Mouse (Mus musculus) spleen, postnatal 4 days (tissue): ENCODE data around the gene Nudcd2.
"Not testable (repeated sequence)": the region's sequence is repeated elsewhere in the genome, so short reads cannot be mapped to it uniquely, and the experiment has no call there.

Source experiments
- DNase-seq, 2 experiments: peaks; one replicate each; pipeline ENCODE4 v3.0.0; 2022; ENCODE audit warnings: low spot score in 2 of 2

Nudcd2 gene

DNA sequence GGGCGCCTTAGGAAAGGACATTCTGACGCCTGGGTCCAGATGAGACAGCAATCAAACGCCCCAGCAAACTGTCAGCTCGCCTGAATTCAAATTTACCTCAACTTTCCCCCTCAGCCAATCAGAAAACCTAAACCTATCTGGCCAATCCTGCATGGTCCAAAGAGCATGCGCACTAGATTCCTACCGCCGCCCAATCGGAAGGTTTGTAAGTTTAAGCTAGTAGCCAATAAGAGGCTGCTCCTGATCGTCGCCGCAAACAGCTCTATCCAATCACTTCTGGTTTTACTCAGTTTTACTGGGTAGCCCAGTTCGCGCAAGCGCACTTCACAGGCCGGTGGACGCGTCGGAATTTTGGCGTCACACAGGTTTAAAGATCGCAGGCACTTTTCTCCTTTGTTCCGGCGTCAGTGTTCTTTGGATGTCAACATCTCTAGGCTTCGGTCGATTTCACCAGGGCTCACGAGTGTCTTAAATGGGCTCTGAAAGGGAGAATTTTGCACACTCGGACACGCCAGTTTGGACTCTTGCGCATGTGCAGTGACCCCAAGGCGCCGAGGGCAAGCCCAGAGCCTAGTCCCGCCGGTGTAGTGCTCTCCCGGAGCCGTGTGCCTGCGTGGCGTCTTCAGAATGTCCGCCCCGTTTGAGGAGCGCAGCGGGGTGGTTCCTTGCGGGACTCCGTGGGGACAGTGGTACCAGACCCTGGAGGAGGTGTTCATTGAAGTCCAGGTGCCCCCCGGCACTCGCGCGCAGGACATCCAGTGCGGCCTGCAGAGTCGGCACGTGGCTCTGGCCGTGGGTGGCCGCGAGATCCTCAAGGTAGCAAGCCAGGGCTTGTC, at the start of gene Nudcd2, which contains the start of gene Hmmr:
Nudcd2 (plus strand) TSS at position 329 of the 836 bp plus-strand sequence.
Hmmr (minus strand) TSS at position 84 of the 836 bp plus-strand sequence.
- peak; percentile 92 to 94 for DNase-seq

DNA sequence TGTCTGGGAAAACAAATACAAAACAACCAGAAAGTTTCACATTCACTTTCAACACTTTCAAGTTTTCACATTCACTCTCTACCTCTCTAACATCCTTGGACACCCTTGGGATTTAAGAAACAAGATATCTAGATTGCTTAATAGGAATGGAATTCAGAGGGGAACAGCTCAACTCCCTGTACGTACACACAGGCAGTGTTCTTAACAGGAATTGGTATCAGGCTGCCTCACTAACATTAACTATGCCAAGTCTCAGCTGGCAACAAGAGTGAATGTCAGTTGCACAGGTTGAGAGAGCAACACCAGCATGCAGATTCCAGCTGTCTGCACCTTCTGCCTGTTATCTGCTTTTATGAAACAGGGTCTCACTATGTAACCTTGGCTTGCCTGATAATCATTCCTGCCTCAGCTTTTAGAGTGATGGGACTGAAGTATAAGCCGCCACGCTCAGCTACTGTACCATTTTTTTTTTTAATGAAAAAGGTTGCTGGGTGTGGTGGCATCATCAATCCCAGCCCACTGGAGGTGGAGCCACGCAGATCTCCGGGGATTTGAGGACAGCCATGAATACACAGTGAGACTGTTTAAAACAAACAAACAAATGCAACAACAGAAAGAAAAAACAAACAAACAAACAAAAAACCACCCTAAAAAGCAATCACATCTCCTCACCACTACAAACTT, 42.9 kb upstream of the Nudcd2 start:
- no peak for DNase-seq

DNA sequence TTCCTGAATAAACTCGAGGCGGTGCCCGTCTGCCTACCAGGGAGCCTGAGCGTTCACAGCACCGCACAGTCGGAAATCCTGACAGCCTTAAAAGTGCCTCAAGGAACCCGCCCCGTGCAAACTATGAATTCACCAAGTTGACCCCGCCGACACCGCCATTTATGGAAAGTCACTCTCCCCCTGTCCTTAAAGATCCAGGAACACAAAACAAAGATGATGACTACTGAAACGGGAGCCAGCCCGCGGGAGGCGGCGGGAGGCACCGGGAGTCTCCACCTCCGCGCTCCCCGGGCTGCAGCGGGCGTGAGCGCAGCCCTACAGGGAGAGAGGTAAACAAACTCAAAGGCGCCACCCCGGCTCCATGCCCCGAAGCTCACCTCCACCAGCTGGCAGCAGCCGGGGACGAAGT, 41.4 kb upstream of the Nudcd2 start:
- DNase-seq, result no peak

DNA sequence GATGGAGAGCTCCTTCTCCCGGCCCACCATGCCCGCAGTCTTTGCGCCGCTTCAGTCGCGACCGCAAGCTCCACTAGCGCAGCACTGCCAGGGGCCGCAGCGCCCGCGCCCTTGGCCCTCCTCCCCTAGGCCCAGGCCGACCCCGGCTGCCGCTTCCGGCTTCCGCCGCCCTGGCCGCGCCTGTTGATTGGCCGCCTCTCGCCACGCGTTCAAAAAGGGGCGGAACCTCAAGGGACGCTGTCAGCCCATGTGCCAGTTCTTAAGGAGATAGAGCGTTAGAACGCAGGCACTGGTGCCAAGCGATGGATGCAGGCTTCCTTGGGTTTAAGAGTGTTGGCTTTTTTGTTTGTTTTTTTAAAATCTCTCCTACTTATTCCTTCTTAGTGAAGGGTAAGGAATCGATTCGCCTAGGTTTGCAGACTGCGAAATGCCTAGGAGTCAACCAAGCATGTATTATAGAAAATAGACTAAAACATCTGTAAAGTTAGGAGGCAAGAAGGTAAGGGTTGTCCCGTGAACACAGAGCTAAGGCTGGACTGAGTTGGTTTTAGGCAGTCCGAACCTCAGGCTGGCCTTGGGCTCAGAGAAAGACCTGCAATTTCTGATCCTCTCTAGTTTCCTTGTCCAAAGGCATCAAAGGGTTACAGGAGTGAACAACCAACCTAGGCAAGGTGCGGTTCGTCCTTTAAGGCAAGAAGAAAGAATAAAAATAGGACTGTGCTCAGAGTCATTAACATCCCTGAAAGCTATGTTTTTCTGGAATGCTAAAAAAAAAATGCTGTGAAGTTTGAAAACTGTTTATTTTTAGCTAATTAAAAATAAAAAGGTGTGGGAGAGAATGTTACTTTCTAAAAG, 40.7 kb upstream of the Nudcd2 start:
- DNase-seq, result peak; percentile 92 to 96

DNA sequence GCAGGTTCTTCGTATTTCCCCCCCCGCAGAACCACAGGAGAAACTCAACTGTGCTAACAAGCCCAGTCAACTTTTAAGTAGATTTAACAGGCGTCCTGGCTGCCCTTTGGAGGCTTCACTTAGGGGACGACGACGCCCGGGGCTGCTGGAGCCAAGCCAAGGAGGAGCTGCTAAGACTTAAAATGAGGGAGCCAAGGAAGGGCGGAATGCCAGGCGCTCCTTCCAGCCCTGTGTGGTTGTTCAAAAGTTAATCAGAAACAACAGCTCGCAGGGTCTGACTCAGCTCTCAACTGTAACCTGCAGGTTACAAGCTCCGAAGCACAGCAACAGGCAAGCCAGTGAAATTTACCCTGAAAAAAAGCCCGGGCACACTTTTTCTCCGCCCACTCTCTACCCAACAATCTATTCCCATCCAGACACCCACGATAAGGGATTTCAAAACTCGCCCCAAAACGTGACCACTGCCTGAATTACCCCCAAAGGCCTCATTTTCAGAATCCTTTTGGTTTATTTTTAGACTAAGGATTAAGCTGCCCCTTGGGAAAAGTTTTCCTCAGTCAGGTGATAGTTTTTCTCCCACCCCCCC, 40.0 kb upstream of the Nudcd2 start:
- peak; percentile 74 to 84 for DNase-seq

DNA sequence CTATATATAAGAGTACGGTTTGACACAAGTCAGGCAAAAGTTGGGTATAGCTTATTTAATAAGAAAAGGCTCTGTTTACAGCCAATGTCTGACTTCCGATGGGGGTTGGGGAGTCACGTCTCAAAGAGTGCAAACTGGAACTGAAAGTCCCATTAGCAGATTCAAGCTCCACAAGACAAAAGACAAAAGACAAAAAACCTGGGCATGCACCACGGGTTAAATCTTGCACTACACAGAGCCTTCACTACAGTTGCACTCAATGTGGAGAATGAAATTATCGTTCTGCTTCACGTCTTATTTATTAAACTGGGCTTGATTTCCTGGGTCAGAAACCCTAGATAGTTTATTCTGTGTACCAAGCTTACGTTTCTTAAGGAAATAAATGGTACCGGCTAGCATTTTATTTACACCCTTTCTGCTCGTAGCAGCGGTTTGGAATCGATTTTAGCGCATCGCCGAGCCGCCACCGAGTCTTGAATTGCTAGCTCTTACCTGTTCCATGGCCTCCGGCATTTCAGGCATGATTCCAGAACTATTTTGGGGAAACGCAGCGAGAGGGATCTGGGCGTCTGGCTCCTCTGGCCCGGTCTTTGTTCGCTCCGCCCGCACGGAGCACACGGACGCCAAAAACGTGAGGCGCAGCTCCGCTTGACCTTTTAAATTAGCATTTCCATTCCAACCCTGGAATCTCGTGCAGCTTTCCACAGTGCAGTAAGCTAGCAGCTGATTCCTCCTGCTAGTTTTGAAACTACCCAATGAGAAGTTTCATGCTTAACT, 39.0 kb upstream of the Nudcd2 start:
- peak; percentile 62 to 72 for DNase-seq

DNA sequence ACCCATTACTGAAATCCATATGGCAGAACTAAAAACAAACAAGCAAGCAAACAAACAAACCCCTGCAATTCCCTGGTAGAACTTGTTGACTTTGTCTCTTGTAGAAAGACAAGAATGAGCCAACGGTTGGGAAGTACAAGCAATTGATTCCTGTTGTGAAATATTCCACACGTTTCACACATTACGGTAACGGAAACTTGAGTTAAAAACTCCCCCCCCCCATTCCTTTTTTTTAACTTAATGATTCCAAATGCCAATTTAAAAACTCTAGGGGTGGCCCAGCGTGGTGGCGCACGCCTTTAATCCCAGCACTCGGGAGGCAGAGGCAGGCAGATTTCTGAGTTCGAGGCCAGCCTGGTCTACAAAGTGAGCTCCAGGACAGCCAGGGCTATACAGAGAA, 38.4 kb upstream of the Nudcd2 start, which contains the start of gene Mat2b:
Mat2b (minus strand) TSS at position 101 of the 400 bp plus-strand sequence.
- no peak for DNase-seq

DNA sequence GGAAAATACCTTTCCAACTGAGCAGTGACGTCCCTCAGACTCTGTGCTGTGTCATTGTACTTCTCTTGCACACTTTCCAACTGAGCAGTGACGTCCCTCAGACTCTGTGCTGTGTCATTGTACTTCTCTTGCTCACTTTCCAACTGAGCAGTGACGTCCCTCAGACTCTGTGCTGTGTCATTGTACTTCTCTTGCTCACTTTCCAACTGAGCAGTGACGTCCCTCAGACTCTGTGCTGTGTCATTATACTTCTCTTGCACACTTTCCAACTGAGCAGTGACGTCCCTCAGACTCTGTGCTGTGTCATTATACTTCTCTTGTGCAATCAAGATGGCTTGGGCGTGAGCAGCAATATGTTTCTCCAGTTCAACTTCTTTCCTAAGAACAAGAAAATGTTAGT, 23.6 kb upstream of the Nudcd2 start:
- not testable (repeated sequence) for DNase-seq

DNA sequence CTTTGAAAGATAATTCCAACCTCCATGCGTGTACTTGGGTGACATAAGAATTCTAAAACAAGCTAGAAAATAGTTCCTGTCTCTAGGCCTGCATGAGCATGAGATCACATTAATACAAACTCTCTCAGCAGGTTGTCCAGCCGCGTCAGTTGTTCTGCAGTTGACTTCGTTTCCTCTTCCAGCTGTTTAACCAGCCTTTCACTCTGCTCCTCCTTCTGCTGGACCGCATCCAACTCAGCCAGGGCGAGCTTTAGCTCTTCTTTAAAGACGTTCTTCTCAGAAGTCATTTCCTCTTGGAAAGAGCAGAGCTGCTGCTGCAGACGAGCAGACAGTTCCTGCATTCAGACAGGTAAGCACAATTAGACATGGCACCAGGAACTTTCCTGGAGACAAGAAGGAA, 19.6 kb upstream of the Nudcd2 start:
- DNase-seq, result no peak

DNA sequence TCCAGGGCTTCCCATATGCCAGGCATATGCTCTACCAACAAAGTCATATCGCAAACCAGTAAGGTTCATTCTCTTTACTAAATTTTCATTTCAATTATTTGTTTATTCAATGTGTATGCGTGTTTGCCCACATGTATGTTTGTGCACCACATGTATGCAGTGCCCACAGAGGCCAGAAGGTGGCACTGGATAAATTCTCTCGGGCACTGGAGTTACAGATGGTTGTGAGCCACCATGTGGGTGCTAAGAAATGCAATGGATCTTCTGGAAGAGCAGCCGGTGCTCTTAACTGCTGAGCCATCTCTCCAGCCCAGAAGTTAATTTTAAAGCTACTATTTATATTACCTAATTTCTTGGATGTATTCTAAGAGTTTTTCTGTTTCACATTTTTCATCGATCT, 17.9 kb upstream of the Nudcd2 start:
- no peak for DNase-seq

DNA sequence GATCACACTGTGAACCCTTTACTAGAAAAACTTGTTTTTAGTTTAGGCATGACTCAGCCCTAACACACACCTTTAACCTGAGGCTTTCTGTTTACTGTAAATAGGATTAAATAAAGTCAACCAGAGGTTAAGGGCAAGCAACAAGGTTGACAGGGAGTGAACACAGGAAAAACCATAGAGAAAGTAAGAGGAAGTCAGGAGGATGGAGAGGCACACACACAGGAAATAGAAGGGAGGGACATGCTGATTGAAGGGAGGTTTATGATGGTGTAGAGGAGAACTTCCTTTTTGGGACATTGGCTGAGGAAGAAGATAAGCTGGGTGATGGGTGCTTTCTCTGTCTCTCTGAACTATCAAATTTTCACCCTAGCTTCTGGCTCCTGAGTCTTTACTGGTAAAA, 15.1 kb upstream of the Nudcd2 start:
- DNase-seq, result no peak

DNA sequence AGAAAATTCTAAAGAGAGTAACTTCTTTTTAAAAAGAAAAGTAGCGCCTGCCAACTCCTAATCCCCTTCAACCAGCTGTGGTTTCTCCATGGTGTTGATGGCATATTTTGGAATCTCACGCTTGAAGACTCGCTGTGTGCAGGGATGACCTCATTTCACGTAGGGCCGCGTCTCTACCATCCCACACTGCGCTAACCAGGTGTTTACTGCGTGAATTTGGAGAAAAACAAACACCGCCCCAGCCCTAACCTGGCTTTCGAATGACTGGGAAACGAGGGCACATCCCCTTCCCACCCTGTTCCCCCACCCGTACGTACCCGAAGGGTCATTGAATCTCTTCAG, 499 bp upstream of the Nudcd2 start:
- DNase-seq, result no peak

DNA sequence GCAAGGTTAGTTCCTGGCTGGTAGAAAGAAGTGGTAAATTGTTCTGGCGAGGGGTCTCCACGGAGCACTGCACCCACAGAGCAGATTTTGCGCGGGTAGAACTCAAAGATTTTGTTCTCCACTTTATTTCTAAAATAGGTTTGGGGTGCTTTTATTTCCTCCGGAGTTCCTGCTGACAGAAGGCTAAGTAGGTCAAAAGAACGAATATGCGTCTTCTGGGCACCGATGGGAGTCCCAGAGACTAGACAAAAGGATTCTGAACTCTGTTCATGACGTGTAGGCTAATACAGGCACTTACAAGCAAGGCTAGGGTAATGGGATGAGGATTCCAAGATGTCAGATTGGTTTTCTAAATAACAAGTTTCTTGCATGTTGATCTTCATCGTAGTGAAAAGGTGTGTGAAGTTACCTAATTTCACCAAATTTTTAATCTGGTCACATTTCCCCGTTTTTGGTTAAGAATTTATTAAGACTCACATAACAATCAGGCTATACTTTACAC, 835 bp downstream of the Nudcd2 start:
- DNase-seq, result no peak

DNA sequence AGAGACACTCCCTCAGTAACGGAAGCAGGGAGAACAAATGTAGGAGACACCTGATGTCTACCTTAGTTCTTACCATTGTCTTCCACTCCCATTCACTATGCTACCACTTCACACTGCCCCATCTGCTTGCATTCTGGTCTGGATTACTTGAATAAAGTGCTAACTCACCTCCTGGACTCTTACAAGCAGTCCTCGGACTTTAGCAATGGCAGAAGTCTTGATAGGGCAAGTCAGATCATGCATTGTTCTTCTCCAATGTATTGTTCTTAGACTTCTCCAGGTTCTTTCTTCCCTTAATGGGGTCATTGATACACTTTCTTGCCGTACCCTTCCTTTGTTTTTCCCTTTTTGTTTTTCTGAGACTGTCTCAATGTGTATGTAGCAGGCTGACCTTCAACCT, 3.9 kb downstream of the Nudcd2 start:
- no peak for DNase-seq

DNA sequence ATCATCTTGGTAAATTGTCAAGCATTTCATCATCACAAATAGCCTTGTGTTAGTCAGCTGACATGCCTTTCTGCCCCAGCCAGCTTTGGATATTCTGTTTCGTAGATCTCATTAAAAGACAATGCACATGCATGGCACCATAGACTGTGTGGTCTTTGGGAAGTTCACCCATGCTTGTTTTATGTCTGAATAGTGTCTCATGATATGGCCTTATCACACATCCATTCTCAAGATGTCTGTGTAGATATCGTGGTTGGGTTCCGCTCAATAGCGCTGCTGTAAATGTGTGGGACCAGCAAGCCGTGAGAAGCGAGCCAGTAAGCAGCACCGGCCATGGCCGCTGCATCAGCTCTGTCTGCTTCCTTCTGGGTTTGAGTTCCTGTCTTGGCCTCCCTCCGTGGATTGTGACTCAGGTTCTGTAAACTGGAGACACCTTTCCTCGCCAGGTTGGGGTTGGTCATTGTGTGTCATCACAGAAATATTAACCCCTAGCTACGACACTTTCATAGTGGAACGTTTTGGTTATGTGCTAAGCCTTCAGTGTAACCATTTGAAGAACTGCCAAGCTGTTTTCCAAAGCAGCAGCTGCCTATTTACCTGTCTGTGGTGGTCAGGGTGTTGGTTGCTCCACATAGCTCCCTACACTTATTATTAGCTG, 8.3 kb downstream of the Nudcd2 start:
- DNase-seq, result no peak

DNA sequence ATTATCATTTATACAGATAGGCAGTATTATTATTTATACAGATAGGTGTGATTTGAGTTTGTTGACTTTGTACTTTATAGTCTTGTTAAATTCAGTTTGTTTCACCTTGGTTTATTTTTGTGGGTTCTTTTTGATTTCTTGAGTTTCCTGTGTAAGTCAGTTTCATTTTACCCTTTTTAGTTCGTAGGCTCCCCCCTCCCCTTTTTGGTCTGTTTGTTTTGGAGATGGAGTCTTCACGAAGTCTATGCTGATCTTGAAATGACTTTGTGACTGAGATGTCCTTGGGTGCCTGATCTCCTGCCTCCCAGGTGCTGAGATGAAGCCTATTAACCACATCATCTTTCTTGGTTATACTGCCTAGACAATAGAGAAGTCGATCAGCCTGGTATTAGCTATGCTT, 10.9 kb downstream of the Nudcd2 start:
- DNase-seq, result no peak

DNA sequence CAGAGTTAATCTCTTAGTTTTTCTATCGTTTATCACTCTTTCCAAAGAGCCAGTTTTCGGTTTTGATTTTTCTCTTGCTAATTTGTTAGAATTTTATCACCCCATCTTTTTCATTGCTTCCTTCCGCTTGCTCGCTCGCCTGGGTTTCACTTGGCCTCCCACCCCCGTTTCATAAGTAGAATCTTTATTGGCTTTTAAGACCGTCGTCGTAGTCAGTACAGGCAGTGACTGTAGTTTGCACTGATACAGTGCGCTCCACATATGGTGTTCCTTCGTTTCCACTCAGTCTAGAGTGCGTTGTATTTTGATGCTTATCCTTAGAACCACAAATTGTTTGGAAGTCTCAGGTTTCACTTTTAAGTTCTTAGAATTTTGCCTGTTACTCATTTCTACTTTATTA, 12.9 kb downstream of the Nudcd2 start:
- DNase-seq, result no peak

DNA sequence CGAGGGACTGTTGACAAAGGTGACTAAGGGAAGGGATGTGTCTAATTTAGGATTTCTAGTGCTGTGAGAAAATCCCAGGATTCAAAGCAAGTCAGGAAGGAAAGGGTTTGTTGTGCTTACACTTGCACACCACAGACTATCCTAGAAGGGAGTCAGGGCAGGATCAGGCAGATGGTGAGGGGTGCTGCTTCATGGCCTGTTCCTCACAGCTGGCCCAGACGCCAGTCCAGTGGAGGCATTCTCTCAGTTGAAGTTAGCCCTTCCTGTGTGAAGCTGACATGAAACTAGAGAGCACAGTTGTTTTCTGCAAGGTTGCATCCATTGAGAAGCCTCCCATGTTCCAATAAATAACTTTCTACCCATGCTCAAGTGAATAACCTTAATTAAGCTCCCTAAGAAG, 14.2 kb downstream of the Nudcd2 start:
- DNase-seq, result no peak

DNA sequence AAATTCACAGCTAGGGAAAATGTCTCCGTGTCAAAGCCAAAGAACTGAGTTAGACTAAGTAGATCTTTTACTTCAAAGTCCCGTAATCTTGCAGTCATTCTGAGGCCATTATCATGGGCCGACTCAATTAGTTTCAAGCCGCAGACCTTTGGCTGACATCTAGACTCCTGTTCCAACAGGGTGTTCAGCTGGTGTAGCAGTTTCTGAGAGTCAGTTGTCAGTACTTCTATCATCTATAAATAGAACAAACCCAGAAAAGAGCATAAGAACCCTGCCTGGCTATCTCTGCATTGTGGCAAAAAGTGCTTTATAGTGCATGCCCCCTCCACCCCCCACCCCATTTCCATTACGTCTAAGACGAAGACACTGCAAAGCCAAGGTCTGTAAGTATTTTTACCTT, 20.4 kb downstream of the Nudcd2 start:
- no peak for DNase-seq

DNA sequence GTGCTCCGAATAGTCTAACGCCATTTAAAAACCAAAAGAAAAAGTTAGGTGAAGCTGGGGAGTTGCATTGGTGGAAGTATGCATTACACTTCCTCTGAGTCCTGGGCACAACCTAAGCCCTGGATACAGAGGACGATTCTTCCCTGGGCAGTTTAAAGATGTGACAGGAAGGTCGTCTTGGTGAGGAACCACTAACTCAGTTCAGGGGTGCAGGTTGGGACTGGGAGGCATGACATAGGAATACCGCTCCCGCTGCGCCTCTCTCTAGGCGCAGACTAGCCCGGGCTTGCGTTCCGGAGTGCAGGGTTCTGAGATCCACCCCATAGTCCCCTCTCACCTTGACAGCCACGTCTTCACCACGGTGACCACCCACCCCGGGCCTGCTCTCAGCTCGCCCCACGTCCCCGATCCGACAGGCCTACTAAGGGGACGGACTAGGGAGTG, 21.2 kb downstream of the Nudcd2 start:
- no peak for DNase-seq
